Mouse (Mus musculus) A20 (cell line): Measurements from ENCODE around the gene Lcn3.
"Not testable (repeated sequence)": the region's sequence is repeated elsewhere in the genome, so short reads cannot be mapped to it uniquely, and the experiment has no call there.

Experiments used
- DNase-seq: peaks from one replicate; pipeline ENCODE4 v3.0.0-alpha.2; 2011; ENCODE audit warnings: low read depth, low spot score

Gene Lcn3

GRCm38 (mm10) chr2:25765269-25765668 is at the start of gene Lcn3:
Gene Lcn3, plus strand, starts transcription at chr2:25765569.
- DNase-seq: no peak

- DNase-seq: no peak
These were observed 48.1 kb upstream of the Lcn3 start for GRCm38 (mm10) chr2:25717222-25717621.

DNA sequence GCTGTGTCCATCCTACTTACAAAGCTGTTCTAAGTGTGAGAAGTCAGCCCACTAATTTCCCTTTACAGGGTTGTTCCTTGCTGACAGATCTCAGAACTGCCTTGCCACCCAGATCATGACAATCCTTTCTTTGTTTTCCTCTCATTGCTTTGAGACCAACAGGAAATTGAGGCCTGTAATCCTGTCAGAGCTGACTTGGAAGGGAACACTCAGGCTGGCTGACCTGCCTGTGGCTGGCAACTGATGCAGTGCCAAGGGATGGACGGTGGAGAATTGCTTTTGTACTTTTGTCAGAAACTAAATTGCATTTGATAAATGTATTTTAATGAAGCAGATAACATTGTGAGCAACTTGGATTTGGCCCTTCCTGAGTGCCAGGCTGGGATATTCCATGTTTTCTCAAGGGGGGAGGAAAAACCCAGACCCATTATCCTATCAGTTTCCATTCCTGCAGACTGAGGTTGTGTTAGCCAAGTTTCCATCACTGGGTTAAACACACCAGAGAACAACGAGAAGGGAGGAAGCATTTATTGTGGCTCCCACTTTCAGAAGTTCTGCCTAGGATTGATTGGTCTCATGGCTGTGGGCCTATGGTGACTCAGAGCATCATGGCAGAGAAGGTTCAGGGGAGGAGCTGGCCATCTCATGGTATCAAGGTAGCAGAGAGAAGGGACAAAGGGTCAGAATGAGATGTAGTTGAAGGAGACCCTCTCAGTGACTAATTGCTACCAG is 32.0 kb upstream of the Lcn3 start:
- DNase-seq: no peak

DNA sequence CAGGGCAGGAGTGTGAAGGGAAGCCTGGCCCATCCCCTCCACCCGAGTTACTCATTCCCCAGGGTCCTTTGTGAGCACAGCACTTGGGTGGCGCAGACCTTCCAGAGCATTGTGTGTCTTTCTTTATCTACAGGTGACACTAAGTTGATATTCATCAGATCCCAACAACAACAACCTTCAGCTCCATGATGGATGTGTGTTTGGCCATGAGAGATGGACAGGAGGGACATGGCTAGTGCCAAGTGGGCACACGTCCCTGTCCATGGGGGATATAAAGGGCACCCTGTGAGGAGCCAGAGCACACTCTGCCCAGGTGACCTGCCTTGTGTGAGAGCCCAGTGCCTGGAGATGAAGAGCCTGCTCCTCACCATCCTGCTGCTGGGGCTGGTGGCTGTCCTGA is 28.7 kb upstream of the Lcn3 start, which contains the start of gene Obp2b:
Gene Obp2b, plus strand, starts transcription at position 301 of the 400 bp plus-strand sequence.
- not testable (repeated sequence) for DNase-seq

- DNase-seq: no peak
These were observed 23.7 kb upstream of the Lcn3 start for GRCm38 (mm10) chr2:25741671-25742070.

- no peak for DNase-seq
These were observed 11.2 kb upstream of the Lcn3 start for GRCm38 (mm10) chr2:25754201-25754600.

- DNase-seq: no peak
These were observed 7.2 kb upstream of the Lcn3 start for GRCm38 (mm10) chr2:25758064-25758625.

GRCm38 (mm10) chr2:25767764-25768163 is 2.4 kb downstream of the Lcn3 start:
- DNase-seq: no peak

GRCm38 (mm10) chr2:25773507-25773906 is 8.1 kb downstream of the Lcn3 start:
- no peak for DNase-seq

- peak; percentile 58 for DNase-seq
These were observed 9.3 kb downstream of the Lcn3 start for GRCm38 (mm10) chr2:25774640-25775039.

GRCm38 (mm10) chr2:25775991-25776390 is 10.6 kb downstream of the Lcn3 start:
- DNase-seq: no peak

GRCm38 (mm10) chr2:25776717-25777116 is 11.3 kb downstream of the Lcn3 start, which contains the start of gene Lcn11:
Gene Lcn11, plus strand, starts transcription at chr2:25777017.
- no peak for DNase-seq

DNA sequence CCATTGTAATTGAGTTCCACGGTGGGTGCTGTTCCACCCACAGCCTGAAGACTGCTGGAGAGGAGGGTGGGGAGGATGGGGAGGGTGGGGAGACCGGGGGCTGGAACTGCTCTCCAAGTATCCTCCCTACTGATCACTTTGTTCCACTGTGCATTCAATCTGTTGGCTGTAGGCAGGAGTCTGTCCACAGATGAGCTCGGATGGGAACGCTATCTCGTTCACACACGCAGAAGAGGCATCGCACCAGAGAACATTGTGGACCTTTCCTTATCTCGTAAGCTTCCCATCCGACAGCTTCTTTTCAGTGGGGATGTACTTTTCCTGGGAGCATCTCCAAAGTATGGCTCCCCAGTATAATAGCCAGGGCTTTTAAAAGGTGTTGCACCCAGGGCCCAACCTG is 13.7 kb downstream of the Lcn3 start:
- no peak for DNase-seq

- no peak for DNase-seq
These were observed 15.6 kb downstream of the Lcn3 start for GRCm38 (mm10) chr2:25780921-25781320.

GRCm38 (mm10) chr2:25781957-25782356 is 16.6 kb downstream of the Lcn3 start, which contains the start of gene Gm13539:
Gene Gm13539, plus strand, starts transcription at chr2:25782257.
- no peak for DNase-seq

GRCm38 (mm10) chr2:25785573-25786322 is 20.4 kb downstream of the Lcn3 start:
- no peak for DNase-seq

GRCm38 (mm10) chr2:25789092-25789491 is 23.7 kb downstream of the Lcn3 start:
- DNase-seq: no peak

- DNase-seq: no peak
These were observed 32.3 kb downstream of the Lcn3 start for GRCm38 (mm10) chr2:25797635-25798034.

GRCm38 (mm10) chr2:25798065-25798464 is 32.7 kb downstream of the Lcn3 start:
- no peak for DNase-seq

- DNase-seq: no peak
These were observed 46.3 kb downstream of the Lcn3 start for GRCm38 (mm10) chr2:25811711-25812110.

GRCm38 (mm10) chr2:25813364-25813763 is 48.0 kb downstream of the Lcn3 start:
- peak; percentile 20 for DNase-seq

DNA sequence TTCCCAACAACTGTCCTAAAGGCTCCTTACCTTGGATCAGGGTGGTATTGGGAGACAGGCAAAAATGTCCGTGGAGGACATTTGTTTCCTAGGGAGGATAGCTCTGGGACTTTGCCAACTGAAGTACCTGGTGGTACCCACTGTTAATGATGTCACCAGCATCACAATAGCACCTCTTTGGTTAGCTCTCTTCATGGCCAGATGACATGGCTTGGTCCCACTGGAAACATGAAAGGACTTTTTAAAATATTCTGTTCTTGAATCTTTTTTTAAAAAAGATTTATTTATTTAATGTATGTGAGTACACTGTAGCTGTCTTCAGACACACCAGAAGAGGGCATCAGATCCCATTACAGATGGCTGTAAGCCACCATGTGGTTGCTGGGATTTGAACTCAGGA is 50.4 kb downstream of the Lcn3 start, which contains the start of gene Glt6d1:
Gene Glt6d1, minus strand, starts transcription at position 101 of the 400 bp plus-strand sequence.
- not testable (repeated sequence) for DNase-seq
